Mouse (Mus musculus) kidney, adult 2 months (tissue): ENCODE measurements around the gene Enpp3.

Experiments
- CTCF ChIP-seq: fragments of 200-500 bp; conservative IDR thresholded peaks from 2 replicates; pipeline ENCODE4 v1.5.1; 2011; ENCODE audit warnings: low read depth, mild to moderate bottlenecking, control low read depth, low read length, moderate library complexity, mixed read lengths; ENCODE audit not compliant: insufficient read depth, insufficient read length
- POLR2A ChIP-seq: fragments of 200-500 bp; IDR thresholded peaks from one replicate; pipeline ENCODE4 v1.6.1; 2011; ENCODE audit warnings: low read depth, low read length, control low read depth

- TF ChIP-seq CTCF = no peak
- TF ChIP-seq POLR2A = no peak
These were observed 19.4 kb downstream of the Enpp3 start for GRCm38 (mm10) chr10:24823265-24823664.
